Mouse (Mus musculus): ENCODE data around the gene Parvb. TPM values are rescaled to one million over a fixed set of nuclear protein-coding genes. Genes with fewer than 3 reads are reported as not detected.
A peak's percentile ranks its signal among the peaks of the same experiment; 100 is the strongest.

The Parvb gene
- polyA plus RNA-seq, 1 experiment from 2014 or later = 21.1 TPM

GRCm38 (mm10) chr15:84256254-84256850 lies 24.5 kb downstream of the Parvb start:
- no peak overlapping the region for H3K9ac ChIP-seq (ENCODE audit: low read depth, low read length)

DNA sequence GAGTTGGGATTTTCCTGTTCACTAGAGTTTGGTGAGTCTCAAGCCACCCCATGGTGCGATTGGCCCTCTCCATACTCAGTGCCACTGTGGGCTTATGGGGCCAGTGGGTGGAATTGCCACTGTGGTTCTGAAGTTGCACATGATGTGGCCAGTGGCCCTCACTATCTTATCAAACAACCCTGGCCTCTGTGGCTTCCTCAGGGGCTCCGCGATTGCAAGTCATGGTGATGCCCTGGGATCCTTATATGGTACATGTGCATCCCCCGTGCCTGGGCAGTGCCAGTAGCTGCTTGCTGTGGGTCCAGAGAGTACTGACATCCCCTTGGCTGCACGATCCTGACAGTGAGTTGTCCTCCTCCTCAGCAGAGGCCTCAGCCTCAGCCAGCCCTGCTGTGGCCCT lies 25.0 kb downstream of the Parvb start:
- Histone ChIP-seq H3K27me3 (ENCODE audit: control insufficient read depth, insufficient read depth, low read length) (no peaks in the 10 kb centered on the region), H3K4me1 (ENCODE audit: control insufficient read depth, insufficient read depth, low read length) (peaks cover 64% of the 10 kb centered on the region), H3K27ac (ENCODE audit: low read depth, low read length) (peak overlapping the region; percentile 54; the same call in 1 of the 2 replicates)

More at GRCm38 (mm10) chr15:84256254-84256850, 24.5 kb downstream of the Parvb start:
- Histone ChIP-seq H3K9me3 (replicated peaks; ENCODE audit: control insufficient read depth, low read length) (no peaks in the 10 kb centered on the region), H3K27ac (ENCODE audit: low read depth, low read length) (peak overlapping the region; percentile 54; the same call in 1 of the 2 replicates), H3K4me1 (ENCODE audit: control insufficient read depth, insufficient read depth, low read length) (peaks cover 69% of the 10 kb centered on the region), H3K4me3 (ENCODE audit: low read depth, low read length) (no peak overlapping the region), H3K4me2 (no peak overlapping the region), H3K27me3 (ENCODE audit: control insufficient read depth, insufficient read depth, low read length) (no peaks in the 10 kb centered on the region), H3K36me3 (ENCODE audit: control insufficient read depth, insufficient read depth, low read length) (peaks cover 2% of the 10 kb centered on the region; the same call in 1 of the 2 replicates)
- WGBS (ENCODE audit: insufficient replicate concordance) = 70% methylated on average over 12 of the region's 12 CpGs
- ATAC-seq (replicated peaks; ENCODE audit: insufficient number of reproducible peaks, low FRiP score, low TSS enrichment) = no peak

DNA sequence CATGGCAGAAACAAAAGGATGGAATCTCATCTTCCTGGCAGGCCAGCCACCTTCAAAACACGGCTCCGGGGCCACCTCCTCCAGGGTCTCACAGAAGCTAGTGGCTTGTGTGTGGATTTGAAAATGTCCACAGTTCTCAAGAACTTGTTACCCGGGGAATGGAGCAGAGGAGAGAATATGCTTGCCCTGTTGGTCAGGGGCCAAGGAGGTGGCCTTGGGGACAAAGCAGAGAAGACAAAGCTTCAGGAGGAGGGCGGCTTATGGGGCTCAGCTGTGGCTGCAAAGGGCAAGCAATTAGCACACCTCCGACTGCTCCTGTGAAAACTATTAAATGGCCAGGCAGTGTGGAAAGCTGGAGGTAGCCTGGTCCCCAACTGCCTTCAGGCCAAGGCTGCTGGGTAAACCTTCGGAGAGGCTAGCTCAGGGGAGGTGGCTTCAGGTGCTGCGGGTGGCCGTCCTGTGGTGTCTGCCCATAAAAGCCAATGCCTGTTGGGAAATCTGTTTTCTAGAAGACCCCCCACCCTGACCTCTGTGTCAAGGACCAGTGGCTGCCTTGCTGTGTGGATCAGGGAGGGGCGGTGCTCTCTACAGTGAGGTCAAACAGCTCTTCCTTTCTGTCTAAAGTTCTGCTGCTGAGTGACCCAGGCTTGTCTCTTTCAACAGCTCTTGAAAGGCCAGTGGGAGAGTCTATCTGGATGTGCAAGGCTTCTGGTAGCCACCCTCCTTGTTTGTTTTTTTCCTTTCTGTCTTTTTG lies 26.9 kb downstream of the Parvb start:
- 76% methylated on average over 9 of the region's 9 CpGs for WGBS (ENCODE audit: insufficient replicate concordance)
- Histone ChIP-seq H3K36me3 (ENCODE audit: control insufficient read depth, insufficient read depth, low read length) (peaks cover 2% of the 10 kb centered on the region; the same call in 1 of the 2 replicates), H3K4me1 (ENCODE audit: control insufficient read depth, insufficient read depth, low read length) (peaks cover 53% of the 10 kb centered on the region), H3K4me2 (no peak overlapping the region), H3K27ac (ENCODE audit: low read depth, low read length) (peak overlapping the region; percentile 41; the same call in 1 of the 2 replicates), H3K9ac (ENCODE audit: low read depth, low read length) (0 out of 2 replicates have a peak overlapping the region, but pooled peaks have one; percentile 22), H3K4me3 (ENCODE audit: low read depth, low read length) (no peak overlapping the region), H3K27me3 (ENCODE audit: control insufficient read depth, insufficient read depth, low read length) (no peaks in the 10 kb centered on the region), H3K9me3 (replicated peaks; ENCODE audit: control insufficient read depth, low read length) (no peaks in the 10 kb centered on the region)
- no peak for ATAC-seq (replicated peaks; ENCODE audit: insufficient number of reproducible peaks, low FRiP score, low TSS enrichment)

More for the DNA sequence above, 25.0 kb downstream of the Parvb start:
- no peak for ATAC-seq (replicated peaks; ENCODE audit: insufficient number of reproducible peaks, low FRiP score, low TSS enrichment)
- H3K9me3 ChIP-seq (replicated peaks; ENCODE audit: control insufficient read depth, low read length) = no peaks in the 10 kb centered on the region
- H3K4me2 ChIP-seq = no peak overlapping the region
- WGBS (ENCODE audit: insufficient replicate concordance) = 41% methylated on average over 5 of the region's 5 CpGs
- H3K9ac ChIP-seq (ENCODE audit: low read depth, low read length) = peak overlapping the region; percentile 52; the same call in 1 of the 2 replicates
- H3K36me3 ChIP-seq (ENCODE audit: control insufficient read depth, insufficient read depth, low read length) = peaks cover 2% of the 10 kb centered on the region; the same call in 1 of the 2 replicates
- H3K4me3 ChIP-seq (ENCODE audit: low read depth, low read length) = no peak overlapping the region

DNA sequence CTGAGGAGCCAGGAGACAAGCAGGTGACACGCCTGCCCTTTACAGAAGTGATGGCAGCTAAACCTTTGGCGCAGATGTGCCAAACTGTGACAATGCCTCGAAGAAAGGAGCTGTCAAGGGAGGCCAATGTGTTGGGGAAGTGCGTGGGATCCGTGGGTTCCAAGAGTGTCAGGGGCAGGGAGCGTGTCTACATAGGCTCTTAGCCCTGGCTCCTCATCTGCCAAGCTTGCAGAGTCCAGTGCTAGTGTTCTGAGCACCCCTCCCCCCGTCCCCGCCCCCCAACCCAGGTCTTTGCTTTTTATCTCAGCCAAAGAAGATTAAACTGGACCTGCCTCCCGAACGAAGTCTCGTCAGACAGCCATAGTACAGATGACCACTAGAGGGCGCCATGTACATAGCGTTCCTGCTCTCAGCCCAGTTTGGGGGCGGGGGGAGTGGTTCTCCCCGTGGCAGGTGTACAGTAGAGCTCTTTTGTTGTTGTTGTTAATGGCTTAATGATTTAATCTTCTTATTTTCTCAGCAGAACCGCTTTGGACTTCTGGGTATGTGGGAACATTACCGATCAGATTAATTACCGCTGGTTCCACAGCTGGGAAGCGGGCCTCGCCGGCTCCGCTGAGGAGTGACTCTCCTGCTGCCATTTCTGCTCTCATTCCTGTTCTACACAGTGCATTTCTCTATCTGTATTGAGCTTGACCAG lies 28.4 kb downstream of the Parvb start:
- peaks cover 44% of the 10 kb centered on the region for H3K4me1 ChIP-seq (ENCODE audit: control insufficient read depth, insufficient read depth, low read length)
- H3K27me3 ChIP-seq (ENCODE audit: control insufficient read depth, insufficient read depth, low read length) = no peaks in the 10 kb centered on the region
- no peak for ATAC-seq (replicated peaks; ENCODE audit: insufficient number of reproducible peaks, low FRiP score, low TSS enrichment)
- H3K4me2 ChIP-seq = no peak overlapping the region
- no peak overlapping the region for H3K27ac ChIP-seq (ENCODE audit: low read depth, low read length)
- 33% methylated on average over 22 of the region's 22 CpGs for WGBS (ENCODE audit: insufficient replicate concordance)
- peaks cover 2% of the 10 kb centered on the region; the same call in 1 of the 2 replicates for H3K36me3 ChIP-seq (ENCODE audit: control insufficient read depth, insufficient read depth, low read length)
- no peak overlapping the region for H3K9ac ChIP-seq (ENCODE audit: low read depth, low read length)
- no peaks in the 10 kb centered on the region for H3K9me3 ChIP-seq (replicated peaks; ENCODE audit: control insufficient read depth, low read length)
- H3K4me3 ChIP-seq (ENCODE audit: low read depth, low read length) = no peak overlapping the region

DNA sequence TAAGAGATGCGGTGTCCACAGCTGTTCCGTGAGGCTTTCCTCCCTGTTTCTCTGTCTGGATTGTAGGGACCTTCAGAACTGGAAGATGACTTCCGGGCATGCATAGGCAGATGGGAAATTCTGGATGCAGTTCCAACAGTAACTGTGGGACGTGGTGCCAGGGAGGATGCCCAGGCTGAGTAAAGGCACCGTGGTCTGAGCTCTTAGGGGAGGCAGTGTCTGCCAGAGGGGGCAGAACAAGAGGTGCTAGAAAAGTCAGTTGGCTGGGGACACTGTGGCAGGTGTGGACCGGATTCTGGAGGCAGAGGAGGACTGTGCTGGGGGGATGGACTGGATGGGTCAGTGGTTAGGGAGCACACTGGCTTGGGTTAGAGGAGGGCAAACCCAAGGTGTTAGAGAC lies 30.8 kb downstream of the Parvb start:
- peaks cover 2% of the 10 kb centered on the region; the same call in 1 of the 2 replicates for H3K36me3 ChIP-seq (ENCODE audit: control insufficient read depth, insufficient read depth, low read length)
- H3K27ac ChIP-seq (ENCODE audit: low read depth, low read length) = no peak overlapping the region
- no peaks in the 10 kb centered on the region for H3K27me3 ChIP-seq (ENCODE audit: control insufficient read depth, insufficient read depth, low read length)
- H3K4me3 ChIP-seq (ENCODE audit: low read depth, low read length) = no peak overlapping the region
- no peak overlapping the region for H3K4me2 ChIP-seq
- 90% methylated on average over 6 of the region's 6 CpGs for WGBS (ENCODE audit: insufficient replicate concordance)
- peaks cover 40% of the 10 kb centered on the region for H3K4me1 ChIP-seq (ENCODE audit: control insufficient read depth, insufficient read depth, low read length)
- no peak for ATAC-seq (replicated peaks; ENCODE audit: insufficient number of reproducible peaks, low FRiP score, low TSS enrichment)
- no peak overlapping the region for H3K9ac ChIP-seq (ENCODE audit: low read depth, low read length)
- no peaks in the 10 kb centered on the region for H3K9me3 ChIP-seq (replicated peaks; ENCODE audit: control insufficient read depth, low read length)

GRCm38 (mm10) chr15:84263573-84263972 lies 31.7 kb downstream of the Parvb start:
- no peaks in the 10 kb centered on the region for H3K27me3 ChIP-seq (ENCODE audit: control insufficient read depth, insufficient read depth, low read length)
- peaks cover 30% of the 10 kb centered on the region for H3K4me1 ChIP-seq (ENCODE audit: control insufficient read depth, insufficient read depth, low read length)
- no peak overlapping the region for H3K4me2 ChIP-seq
- WGBS (ENCODE audit: insufficient replicate concordance) = 42% methylated on average over 2 of the region's 2 CpGs
- H3K27ac ChIP-seq (ENCODE audit: low read depth, low read length) = 0 out of 2 replicates have a peak overlapping the region, but pooled peaks have one; percentile 30
- ATAC-seq (replicated peaks; ENCODE audit: insufficient number of reproducible peaks, low FRiP score, low TSS enrichment) = no peak
- no peak overlapping the region for H3K9ac ChIP-seq (ENCODE audit: low read depth, low read length)
- no peak overlapping the region for H3K4me3 ChIP-seq (ENCODE audit: low read depth, low read length)
- no peaks in the 10 kb centered on the region for H3K9me3 ChIP-seq (replicated peaks; ENCODE audit: control insufficient read depth, low read length)
- peaks cover 2% of the 10 kb centered on the region; the same call in 1 of the 2 replicates for H3K36me3 ChIP-seq (ENCODE audit: control insufficient read depth, insufficient read depth, low read length)

DNA sequence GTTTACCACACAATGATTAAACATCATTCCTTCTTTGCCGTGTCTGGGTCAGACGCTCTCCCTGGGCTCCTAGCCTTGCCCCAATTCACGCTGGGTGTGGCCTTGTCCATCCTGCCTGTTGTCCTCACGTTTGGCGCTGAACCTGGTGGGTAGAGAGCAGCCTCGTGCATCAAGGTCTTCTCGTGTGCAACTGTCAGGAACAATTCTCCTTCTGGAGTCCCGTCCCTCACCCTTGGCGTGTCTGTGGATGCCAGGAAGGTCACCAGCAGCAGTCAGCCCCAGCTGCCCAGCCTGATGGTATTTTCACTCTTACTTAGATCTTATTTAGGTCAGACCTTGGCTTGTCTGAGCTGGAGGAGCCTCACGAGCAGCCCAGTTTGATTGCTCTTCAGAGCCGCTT lies 33.3 kb downstream of the Parvb start:
- 72% methylated on average over 11 of the region's 11 CpGs for WGBS (ENCODE audit: insufficient replicate concordance)
- H3K4me3 ChIP-seq (ENCODE audit: low read depth, low read length) = no peak overlapping the region
- 0 out of 2 replicates have a peak overlapping the region, but pooled peaks have one; percentile 41 for H3K27ac ChIP-seq (ENCODE audit: low read depth, low read length)
- no peaks in the 10 kb centered on the region for H3K9me3 ChIP-seq (replicated peaks; ENCODE audit: control insufficient read depth, low read length)
- H3K27me3 ChIP-seq (ENCODE audit: control insufficient read depth, insufficient read depth, low read length) = no peaks in the 10 kb centered on the region
- ATAC-seq (replicated peaks; ENCODE audit: insufficient number of reproducible peaks, low FRiP score, low TSS enrichment) = no peak
- peaks cover 2% of the 10 kb centered on the region; the same call in 1 of the 2 replicates for H3K36me3 ChIP-seq (ENCODE audit: control insufficient read depth, insufficient read depth, low read length)
- no peak overlapping the region for H3K4me2 ChIP-seq
- peaks cover 25% of the 10 kb centered on the region for H3K4me1 ChIP-seq (ENCODE audit: control insufficient read depth, insufficient read depth, low read length)
- H3K9ac ChIP-seq (ENCODE audit: low read depth, low read length) = no peak overlapping the region

- H3K4me2 ChIP-seq = no peak overlapping the region
- H3K9ac ChIP-seq (ENCODE audit: low read depth, low read length) = 0 out of 2 replicates have a peak overlapping the region, but pooled peaks have one; percentile 22
- peaks cover 31% of the 10 kb centered on the region for H3K4me1 ChIP-seq (ENCODE audit: control insufficient read depth, insufficient read depth, low read length)
- no peak overlapping the region for H3K4me3 ChIP-seq (ENCODE audit: low read depth, low read length)
- no peak for ATAC-seq (replicated peaks; ENCODE audit: insufficient number of reproducible peaks, low FRiP score, low TSS enrichment)
- WGBS (ENCODE audit: insufficient replicate concordance) = 42% methylated on average over 4 of the region's 4 CpGs
- peaks cover under 1% of the 10 kb centered on the region; the same call in 1 of the 2 replicates for H3K36me3 ChIP-seq (ENCODE audit: control insufficient read depth, insufficient read depth, low read length)
- H3K27me3 ChIP-seq (ENCODE audit: control insufficient read depth, insufficient read depth, low read length) = no peaks in the 10 kb centered on the region
- no peaks in the 10 kb centered on the region for H3K9me3 ChIP-seq (replicated peaks; ENCODE audit: control insufficient read depth, low read length)
- peak overlapping the region; percentile 84 for H3K27ac ChIP-seq (ENCODE audit: low read depth, low read length)
Measured at GRCm38 (mm10) chr15:84266290-84266689, 34.4 kb downstream of the Parvb start.

Measured in heart, embryonic 11.5 days (tissue).